Mouse (Mus musculus) G1E (cell line): Measurements from ENCODE around the gene Cd151. TPM values are rescaled to one million over a fixed set of nuclear protein-coding genes. Genes with fewer than 3 reads are reported as not detected.

ENCODE experiments used
- ATAC-seq: 2 replicates; pipeline ENCODE4 v1.8.0; 2016; ENCODE audit warnings: mild to moderate bottlenecking; ENCODE audit not compliant: insufficient number of reproducible peaks, poor library complexity, low FRiP score, severe bottlenecking; ENCODE audit errors: extremely low read depth
- DNase-seq: peaks from one replicate; pipeline ENCODE4 v3.0.0; 2012; ENCODE audit warnings: low spot score
- H3K27me3 ChIP-seq: 2 replicates; pipeline ENCODE4 v1.6.1; 2012; ENCODE audit warnings: mild to moderate bottlenecking, low read length, inconsistent platforms; ENCODE audit not compliant: insufficient read depth
- H3K36me3 ChIP-seq: replicated peaks from 2 replicates; pipeline ENCODE3; 2012; ENCODE audit warnings: mild to moderate bottlenecking, inconsistent platforms
- H3K4me1 ChIP-seq: 2 replicates; pipeline ENCODE4 v1.6.1; 2012; ENCODE audit warnings: low read depth, low read length, inconsistent platforms, mixed read lengths; ENCODE audit not compliant: insufficient read depth
- H3K4me3 ChIP-seq: 2 replicates; pipeline ENCODE4 v1.5.1; 2012; ENCODE audit warnings: low read depth, mild to moderate bottlenecking, inconsistent platforms, low read length, moderate library complexity, mixed read lengths
- H3K9me3 ChIP-seq: replicated peaks from 2 replicates; pipeline ENCODE4 v1.6.1; 2012; ENCODE audit warnings: inconsistent platforms
- CTCF ChIP-seq: IDR thresholded peaks from 2 replicates; pipeline ENCODE4 v1.5.1; 2012; ENCODE audit warnings: low read depth, low read length, inconsistent platforms, mixed read lengths
- GATA1 ChIP-seq: IDR thresholded peaks from 2 replicates; pipeline ENCODE4 v1.6.1; 2012; ENCODE audit warnings: borderline replicate concordance, low read length, inconsistent platforms, mixed read lengths
- GATA2 ChIP-seq: IDR thresholded peaks from 2 replicates; pipeline ENCODE4 v1.6.1; 2012; ENCODE audit warnings: low read depth, low read length, inconsistent platforms, borderline replicate concordance
- POLR2AphosphoS5 ChIP-seq: IDR thresholded peaks from 2 replicates; pipeline ENCODE4 v1.6.1; 2012; ENCODE audit warnings: low read depth, low read length, inconsistent platforms; ENCODE audit not compliant: insufficient replicate concordance
- TAL1 ChIP-seq: conservative IDR thresholded peaks from 2 replicates; pipeline ENCODE4 v1.6.1; 2012; ENCODE audit warnings: low read depth, low read length, inconsistent platforms, mixed read lengths
- polyA plus RNA-seq: library from polyadenylated mRNA; stranded (reverse); fragments of >175 nt; gene quantifications from 2 replicates; pipeline ENCODE4 v1.2.3, GENCODE M21; 2012
- total RNA-seq, 2 experiments: library from RNA; stranded (forward) in 1 of 2; stranded (reverse) in 1 of 2; fragments of 200-1000 nt in 1 of 2; fragments of >200 nt in 1 of 2; fragmentation: Nextera tagmentation in 1 of 2; gene quantifications; 2 replicates each; pipeline ENCODE4 v1.2.3; 2014 to 2017

The Cd151 gene
- total and polyA plus RNA-seq, 3 experiments = 13.3 to 24.3 (median 13.8) TPM

GRCm38 (mm10) chr7:141460001-141460390, 7.2 kb upstream of the Cd151 start:
- Histone ChIP-seq H3K27me3 (peaks cover 43% of the 10 kb centered on the region), H3K36me3 (peaks cover 48% of the 10 kb centered on the region), H3K9me3 (no peaks in the 10 kb centered on the region), H3K4me3 (no peak overlapping the region), H3K4me1 (peaks cover 50% of the 10 kb centered on the region)
- TF ChIP-seq CTCF (no peak), TAL1 (no peak), GATA2 (no peak), POLR2AphosphoS5 (no peak), GATA1 (no peak)
- DNase-seq = no peak
- no peak for ATAC-seq

DNA sequence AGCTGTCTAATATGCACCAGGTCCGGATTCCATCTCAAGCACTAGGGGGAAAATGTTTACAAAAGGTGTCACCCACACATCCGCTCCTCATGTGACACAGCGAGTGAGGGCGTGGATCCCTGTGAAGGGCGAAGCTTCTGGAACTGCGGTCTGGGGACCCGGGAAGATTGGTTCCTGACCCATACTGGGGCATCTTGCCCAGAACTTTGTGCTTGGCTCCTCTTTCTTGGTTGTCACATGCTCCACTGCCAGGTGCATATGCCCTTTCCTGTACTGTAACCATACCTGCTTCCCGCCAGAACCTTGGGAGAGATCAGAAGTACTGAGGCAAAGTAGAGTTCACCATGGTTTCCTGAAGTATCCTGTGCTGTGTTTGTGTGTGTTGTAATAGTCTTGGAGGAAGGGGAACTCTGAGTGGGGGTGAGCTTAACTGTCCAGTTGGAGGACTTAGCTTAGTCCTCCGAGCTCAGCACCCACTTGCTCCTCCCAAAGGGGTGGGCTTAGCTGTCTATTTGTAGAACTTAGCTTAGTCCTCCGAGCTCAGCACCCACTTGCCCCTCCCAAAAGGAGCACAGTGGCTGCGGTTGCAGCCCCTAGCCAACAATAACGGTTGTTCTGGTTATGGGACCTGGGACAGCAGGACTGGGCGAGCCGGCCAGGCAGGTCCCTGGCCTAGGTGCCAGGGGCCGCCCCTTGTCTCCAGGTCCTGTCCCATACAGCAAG, 6.6 kb upstream of the Cd151 start, which contains the start of gene Cracr2b:
TSS of gene Cracr2b (plus strand) at position 704 of the 723 bp plus-strand sequence.
- Histone ChIP-seq H3K4me3 (no peak within 1 kb of the TSS), H3K27me3 (peaks cover 47% of the 10 kb centered on the region)
- no peak for ATAC-seq

DNA sequence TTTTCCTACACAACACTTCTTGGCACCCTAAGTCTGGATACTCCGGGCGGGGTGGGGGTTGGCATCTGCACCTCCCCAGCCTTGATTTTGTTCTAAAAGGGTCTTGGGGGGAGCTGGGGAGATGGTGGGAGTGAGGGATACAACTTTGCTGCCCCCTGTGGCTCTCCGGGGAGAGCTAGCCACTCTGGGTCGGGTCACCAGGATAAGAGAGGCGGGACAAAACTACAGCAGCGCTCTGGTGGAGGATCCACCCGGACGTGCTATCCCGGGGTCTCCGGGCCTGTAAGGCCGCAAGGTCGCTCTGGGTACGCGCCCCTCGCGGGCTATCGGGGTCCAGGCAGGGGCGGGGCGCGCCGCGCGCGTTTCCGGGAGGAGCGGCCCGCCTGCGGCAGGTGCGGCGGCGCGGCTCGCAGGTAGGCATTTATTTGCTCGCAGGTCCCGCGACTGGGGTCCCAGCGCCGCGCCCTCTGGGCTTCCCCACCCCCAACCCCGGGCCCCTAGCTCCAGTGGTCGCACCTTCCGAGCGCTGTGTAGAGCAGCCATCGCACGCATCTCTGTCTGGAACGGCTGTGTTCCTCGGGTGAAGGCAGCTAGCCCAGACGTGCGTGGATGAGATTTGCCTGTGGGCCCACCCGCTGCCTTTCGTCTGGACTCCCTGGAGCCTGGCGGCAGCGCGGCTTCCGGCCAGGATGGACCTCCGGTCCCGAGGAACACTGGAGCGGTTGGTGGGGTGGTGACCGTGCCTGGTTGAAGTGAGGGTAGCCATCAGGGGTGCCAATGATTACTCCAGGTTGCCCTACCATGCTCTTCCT, 5.5 kb upstream of the Cd151 start:
- H3K9me3 ChIP-seq = no peaks in the 10 kb centered on the region
- DNase-seq (no peak), ATAC-seq (no peak)
- peaks cover 50% of the 10 kb centered on the region for H3K27me3 ChIP-seq
- TF ChIP-seq TAL1 (no peak), GATA2 (no peak), GATA1 (no peak), POLR2AphosphoS5 (no peak), CTCF (no peak)
- peaks cover 50% of the 10 kb centered on the region for H3K4me1 ChIP-seq
- peaks cover 44% of the 10 kb centered on the region for H3K36me3 ChIP-seq
- no peak overlapping the region for H3K4me3 ChIP-seq

More for the DNA sequence above, 6.6 kb upstream of the Cd151 start, which contains the start of gene Cracr2b:
- peaks cover 51% of the 10 kb centered on the region for H3K4me1 ChIP-seq
- TF ChIP-seq POLR2AphosphoS5 (no peak), GATA1 (no peak), GATA2 (no peak), CTCF (no peak), TAL1 (no peak)
- DNase-seq = no peak
- H3K9me3 ChIP-seq = no peaks in the 10 kb centered on the region
- H3K36me3 ChIP-seq = peaks cover 48% of the 10 kb centered on the region

GRCm38 (mm10) chr7:141462333-141462821, 4.8 kb upstream of the Cd151 start:
- H3K36me3 ChIP-seq = peaks cover 38% of the 10 kb centered on the region
- ATAC-seq = no peak
- TF ChIP-seq POLR2AphosphoS5 (no peak), GATA2 (no peak), GATA1 (no peak), TAL1 (no peak), CTCF (no peak)

DNA sequence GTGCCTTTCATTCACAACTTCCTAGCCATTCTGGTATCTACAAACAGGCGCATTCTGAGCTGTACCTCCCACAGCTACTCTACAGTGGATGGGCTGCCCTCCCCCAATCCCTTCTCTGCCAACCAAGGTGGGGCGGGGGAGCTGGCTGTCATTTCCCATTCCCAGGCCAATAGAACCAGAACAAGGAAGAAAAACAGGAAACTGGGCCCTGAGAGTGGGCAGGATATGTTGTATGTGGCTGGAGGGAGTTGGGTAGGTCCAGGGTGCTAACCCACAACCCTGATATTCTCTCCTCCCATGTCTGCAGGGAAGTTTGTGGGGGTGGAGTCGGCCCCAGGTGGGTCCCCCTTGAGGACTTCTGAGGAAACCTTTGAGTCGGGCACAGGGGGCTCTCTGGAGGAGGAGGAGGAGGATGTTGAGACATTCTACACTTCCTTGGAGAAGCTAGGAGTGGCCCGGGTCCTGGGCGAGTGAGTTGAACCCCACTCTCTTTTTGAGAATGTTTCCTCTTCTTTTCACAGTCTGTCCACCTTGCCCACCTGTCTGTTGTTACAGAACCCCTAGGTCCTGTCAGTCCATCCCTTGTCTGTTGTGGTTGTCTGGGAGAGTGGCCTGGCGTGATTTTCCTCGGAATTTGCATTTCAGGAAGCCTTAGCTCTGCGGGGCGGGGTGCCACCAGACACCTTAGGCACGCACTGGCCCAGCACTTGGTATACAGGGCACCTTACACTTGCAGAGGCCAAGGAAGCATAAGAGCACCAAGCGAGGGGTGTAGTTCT, 3.2 kb upstream of the Cd151 start:
- TF ChIP-seq GATA2 (no peak), GATA1 (no peak), CTCF (no peak), TAL1 (no peak), POLR2AphosphoS5 (no peak)
- Histone ChIP-seq H3K36me3 (peaks cover 26% of the 10 kb centered on the region), H3K27me3 (peaks cover 50% of the 10 kb centered on the region), H3K4me3 (no peak overlapping the region), H3K4me1 (peaks cover 58% of the 10 kb centered on the region), H3K9me3 (no peaks in the 10 kb centered on the region)
- DNase-seq (no peak), ATAC-seq (no peak)

More at GRCm38 (mm10) chr7:141462333-141462821, 4.8 kb upstream of the Cd151 start:
- DNase-seq = no peak
- peaks cover 50% of the 10 kb centered on the region for H3K27me3 ChIP-seq
- no peak overlapping the region for H3K4me3 ChIP-seq
- peaks cover 49% of the 10 kb centered on the region for H3K4me1 ChIP-seq
- no peaks in the 10 kb centered on the region for H3K9me3 ChIP-seq
